Mouse (Mus musculus) thymus, adult 2 months (tissue): Measurements from ENCODE around the gene Pik3r2.

Experiments
- CTCF ChIP-seq: fragments of 200-500 bp; IDR thresholded peaks from 2 replicates; pipeline ENCODE4 v1.5.1; 2012; ENCODE audit warnings: mild to moderate bottlenecking, control low read depth, low read length, moderate library complexity, borderline replicate concordance; ENCODE audit not compliant: control insufficient read depth, poor library complexity, insufficient read depth; ENCODE audit errors: extremely low read depth
- POLR2A ChIP-seq: fragments of 200-500 bp; IDR thresholded peaks from 2 replicates; pipeline ENCODE4 v1.6.1; 2012; ENCODE audit warnings: mild to moderate bottlenecking, low read length, control low read depth, moderate library complexity; ENCODE audit not compliant: control insufficient read depth, poor library complexity, insufficient read depth; ENCODE audit errors: extremely low read depth

DNA sequence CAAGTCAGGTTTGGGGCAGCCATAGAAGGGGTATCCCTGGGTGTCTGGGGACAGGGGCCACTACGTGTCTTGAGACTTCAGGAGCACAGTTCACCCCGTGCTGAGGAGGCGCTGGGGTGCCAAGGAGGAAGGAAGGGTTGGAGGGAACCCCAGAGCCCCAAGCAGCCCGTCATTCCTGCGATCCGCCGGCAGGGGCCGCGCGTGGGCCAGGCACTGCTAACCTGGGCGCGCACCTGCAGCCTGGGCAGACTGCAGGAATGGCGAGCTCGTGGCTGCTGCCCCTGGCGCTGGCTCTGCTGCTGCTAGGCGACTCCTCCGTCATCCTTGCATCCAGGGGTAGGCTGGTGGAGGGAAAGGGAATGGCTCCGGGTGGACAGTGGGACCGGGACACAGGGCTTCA, 58.2 kb downstream of the Pik3r2 start, which contains the start of gene Gm3336:
- TF ChIP-seq CTCF (peak; percentile 97), POLR2A (no peak)
